Mouse (Mus musculus) megakaryocyte-erythroid progenitor cell, adult 5 weeks (primary cell): ENCODE data around the gene Thap3. TPM values are rescaled to one million over a fixed set of nuclear protein-coding genes. Genes with fewer than 3 reads are reported as not detected.

Experiments
- polyA plus RNA-seq: library from polyadenylated mRNA; stranded (reverse); fragments of >175 nt; gene quantifications from 2 replicates; pipeline ENCODE4 v1.2.3, GENCODE M21; 2012

Thap3 gene
- polyA plus RNA-seq: 27.9 and 29.0 TPM in 2 replicates

DNA sequence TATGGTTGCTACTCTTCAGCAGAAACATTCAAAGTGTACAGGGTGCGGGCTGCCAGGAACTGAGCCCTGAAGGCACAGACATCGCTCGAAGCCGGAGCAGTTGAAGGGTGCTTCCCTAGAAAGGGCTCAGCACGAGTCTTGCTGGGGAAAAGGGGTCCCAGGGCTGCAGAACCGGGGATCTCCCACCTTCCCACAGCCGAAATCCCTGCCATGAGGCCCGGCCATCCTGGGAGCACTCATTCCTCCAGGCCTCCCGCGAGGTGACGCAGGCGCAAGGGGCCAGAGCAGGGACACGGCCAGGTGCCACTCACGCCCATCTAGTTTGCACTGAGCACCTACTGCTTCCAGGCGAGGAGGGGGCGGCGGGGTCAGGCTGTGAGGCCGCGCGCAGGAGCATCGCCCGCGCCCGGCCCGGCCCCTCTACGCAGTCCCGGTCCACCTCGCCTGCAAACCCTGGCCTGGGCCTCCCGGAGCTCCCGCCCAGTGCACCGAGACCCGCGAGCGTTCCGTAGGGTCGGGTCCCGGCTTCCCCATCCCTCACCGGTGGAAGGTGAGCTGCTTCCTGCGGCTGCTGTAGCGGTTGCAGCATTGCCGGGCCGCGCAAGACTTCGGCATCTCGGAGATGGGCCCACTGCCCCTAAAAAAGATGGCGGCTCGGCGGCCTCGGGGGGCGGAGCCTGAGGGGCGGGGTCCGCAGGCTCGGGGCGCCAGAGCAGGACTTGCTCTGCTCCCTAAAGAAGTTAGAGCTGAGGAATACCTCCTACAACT lies at the start of gene Thap3:
Thap3 (minus strand) TSS at position 656 of the 768 bp plus-strand sequence.

DNA sequence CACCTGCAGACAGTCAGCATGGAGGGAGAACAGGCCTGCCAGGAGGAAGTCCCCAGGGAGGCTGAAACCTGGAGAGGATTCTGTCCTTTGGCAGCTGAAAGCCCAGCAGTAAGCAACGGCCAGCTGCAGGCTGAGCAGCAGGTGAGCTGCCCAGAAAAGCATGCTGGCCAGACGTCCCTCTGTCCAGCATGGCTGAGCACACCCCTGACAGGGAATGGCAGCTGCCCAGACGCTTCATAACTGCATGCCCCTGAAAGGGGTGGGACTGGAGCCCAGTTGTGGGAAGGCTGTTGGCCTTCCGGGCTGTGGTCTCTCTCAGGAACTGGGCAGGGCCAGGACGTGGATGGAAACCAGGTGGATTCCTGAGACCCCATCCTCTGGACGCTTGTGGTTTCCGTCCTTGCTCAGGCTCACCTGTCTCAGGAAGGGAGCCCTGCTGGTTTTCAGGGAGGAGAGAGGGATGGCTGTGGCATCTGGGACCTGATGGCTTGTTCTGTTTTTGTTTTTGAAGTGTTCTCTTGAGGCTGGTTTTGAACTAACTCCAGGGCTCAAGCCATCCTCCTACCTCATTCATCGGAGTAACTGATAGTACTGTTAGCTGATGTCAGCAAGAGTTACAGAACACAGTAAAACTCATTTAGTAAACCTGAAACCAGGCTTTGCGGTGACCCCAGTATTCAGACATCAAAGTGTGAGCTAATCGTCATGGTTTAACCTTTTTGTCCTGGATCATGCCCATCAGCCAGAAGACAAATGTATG lies 49.6 kb upstream of the Thap3 start, which contains the start of gene Tas1r1:
Tas1r1 (minus strand) TSS at position 344 of the 760 bp plus-strand sequence.

GRCm38 (mm10) chr4:152027524-152027923 lies 38.7 kb upstream of the Thap3 start, which contains the start of gene Zbtb48:
Zbtb48 (minus strand) TSS chr4:152027671.

DNA sequence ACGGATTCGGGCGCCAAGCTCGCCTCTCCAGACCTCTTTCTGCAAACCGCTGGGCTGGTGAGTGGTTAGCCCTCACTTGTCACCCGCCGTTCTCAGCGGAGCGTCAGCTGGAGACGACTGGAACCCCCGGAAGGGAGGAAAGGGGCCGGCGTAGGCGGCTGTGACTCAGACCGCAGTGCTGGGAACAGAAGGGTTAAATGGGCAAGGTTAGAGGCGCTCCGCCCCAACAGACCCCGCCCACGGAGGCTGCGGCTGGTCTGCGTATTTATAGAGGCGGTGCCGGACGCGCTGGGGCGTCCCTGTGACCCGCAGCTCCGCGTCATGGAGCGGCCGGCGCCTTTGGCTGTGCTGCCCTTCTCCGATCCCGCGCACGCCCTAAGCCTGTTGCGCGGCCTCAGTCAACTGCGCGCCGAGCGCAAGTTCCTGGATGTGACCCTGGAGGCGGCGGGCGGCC lies 19.9 kb upstream of the Thap3 start, which contains the start of gene Klhl21:
Klhl21 (plus strand) TSS at position 182 of the 454 bp plus-strand sequence.

GRCm38 (mm10) chr4:151996173-151996950 lies 7.6 kb upstream of the Thap3 start, which contains the start of gene Phf13:
Phf13 (minus strand) TSS chr4:151996258.

DNA sequence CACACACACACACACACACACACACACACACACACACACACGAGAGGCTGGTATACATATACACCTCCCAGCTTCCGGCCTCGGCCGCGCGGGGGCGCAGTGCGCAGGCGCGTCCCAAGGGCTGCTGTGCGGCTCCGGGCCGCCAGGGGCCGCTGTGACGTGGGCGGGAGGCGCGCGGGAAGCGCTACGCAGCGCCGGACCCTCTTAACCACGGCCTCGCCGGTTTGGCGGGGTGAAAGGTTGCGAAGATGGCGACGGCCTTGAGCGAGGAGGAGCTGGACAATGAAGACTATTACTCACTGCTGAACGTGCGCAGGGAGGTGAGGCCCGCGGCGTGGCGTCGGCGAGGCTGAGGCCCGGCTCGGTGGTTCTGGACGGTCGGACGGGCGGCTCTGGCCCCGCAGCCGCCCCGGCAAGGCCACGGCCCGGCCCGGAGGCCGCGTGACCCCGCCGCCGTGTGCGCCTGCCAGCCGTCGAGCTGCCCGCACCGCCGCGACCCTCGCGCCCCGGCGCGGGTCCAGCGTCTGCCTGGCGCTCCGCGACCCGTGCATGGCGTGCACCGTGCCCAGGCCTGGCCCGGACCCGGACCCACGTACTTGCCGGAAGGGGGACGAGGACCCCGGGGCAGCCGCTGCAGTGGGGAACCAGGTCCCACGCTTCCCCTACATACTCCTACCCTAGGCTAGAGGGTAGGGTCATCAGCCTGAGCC lies 55.1 kb downstream of the Thap3 start, which contains the start of gene Dnajc11:
Dnajc11 (plus strand) TSS at position 187 of the 710 bp plus-strand sequence.

Other genes starting within 250 kb of the Thap3 start
- 8.7 and 17.7 TPM in 2 replicates for gene Camta1, start 127.1 kb downstream of the Thap3 start, polyA plus RNA-seq
- 27.1 and 33.1 TPM in 2 replicates for gene Dnajc11, start 55.3 kb downstream of the Thap3 start, polyA plus RNA-seq
- gene Phf13, start 7.3 kb upstream of the Thap3 start, polyA plus RNA-seq: 12.8 and 20.6 TPM in 2 replicates
- gene Klhl21, start 19.8 kb upstream of the Thap3 start, polyA plus RNA-seq: 22.4 and 22.8 TPM in 2 replicates
- gene Zbtb48, start 38.7 kb upstream of the Thap3 start, polyA plus RNA-seq: 13.4 and 14.0 TPM in 2 replicates
- gene Tas1r1, start 49.6 kb upstream of the Thap3 start, polyA plus RNA-seq: 0.82 and 0.88 TPM in 2 replicates
- gene Nol9, start 50.3 kb upstream of the Thap3 start, polyA plus RNA-seq: 32.6 and 33.5 TPM in 2 replicates
- gene Plekhg5, start 83.5 kb upstream of the Thap3 start, polyA plus RNA-seq: 33.3 and 51.8 TPM in 2 replicates
- gene Tnfrsf25, start 126.9 kb upstream of the Thap3 start, polyA plus RNA-seq: 0.35 and 0.43 TPM in 2 replicates
- gene Espn, start 163.4 kb upstream of the Thap3 start, polyA plus RNA-seq: 10.1 and 13.1 TPM in 2 replicates
- not detected in 2 replicates for gene Hes2, start 169.9 kb upstream of the Thap3 start, polyA plus RNA-seq
- gene Acot7, start 189.1 kb upstream of the Thap3 start, polyA plus RNA-seq: 107 and 114 TPM in 2 replicates